Mouse (Mus musculus) stomach, embryonic 16.5 days (tissue): ENCODE measurements at regions not wholly inside any gene's neighbourhood (a gene's known extent, or its start where the extent isn't known, plus 50 kb on each side); places are given as distances from the start of the nearest gene placed in this dataset. TPM values are rescaled to one million over a fixed set of nuclear protein-coding genes. Genes with fewer than 3 reads are reported as not detected.
"Not testable (repeated sequence)": the region's sequence is repeated elsewhere in the genome, so short reads cannot be mapped to it uniquely, and the experiment has no call there.

Experiments
- ATAC-seq: fragments of 200-750 bp; cut with Nextera tagmentation; 2 replicates; pipeline ENCODE4 v1.8.0; 2017; ENCODE audit warnings: moderate number of reproducible peaks, moderate TSS enrichment; ENCODE audit not compliant: insufficient read depth, low FRiP score
- H3K27ac ChIP-seq: fragments of 300-500 bp; sonication (generic); 2 replicates; pipeline ENCODE4 v1.5.1; 2014; ENCODE audit warnings: low read length
- H3K27me3 ChIP-seq: fragments of 300-500 bp; sonication (generic); 2 replicates; pipeline ENCODE4 v1.6.1; 2014; ENCODE audit warnings: low read length, control low read depth, mixed read lengths; ENCODE audit not compliant: control insufficient read depth, insufficient read depth
- H3K36me3 ChIP-seq: fragments of 300-500 bp; sonication (generic); 2 replicates; pipeline ENCODE4 v1.6.1; 2014; ENCODE audit warnings: low read length; ENCODE audit not compliant: control insufficient read depth, insufficient read depth
- H3K4me1 ChIP-seq: fragments of 300-500 bp; sonication (generic); 2 replicates; pipeline ENCODE4 v1.6.1; 2014; ENCODE audit warnings: low read length, control low read depth, mixed read lengths; ENCODE audit not compliant: control insufficient read depth, insufficient read depth
- H3K4me2 ChIP-seq: fragments of 300-500 bp; sonication (generic); 2 replicates; pipeline ENCODE4 v1.6.1; 2014; ENCODE audit warnings: low read depth, low read length, mixed read lengths
- H3K4me3 ChIP-seq: fragments of 300-500 bp; sonication (generic); replicated peaks from 2 replicates; pipeline ENCODE4 v1.5.1; 2014; ENCODE audit warnings: mild to moderate bottlenecking, low read length
- H3K9ac ChIP-seq: fragments of 300-500 bp; sonication (generic); 2 replicates; pipeline ENCODE4 v1.6.1; 2014; ENCODE audit warnings: low read length
- H3K9me3 ChIP-seq: fragments of 300-500 bp; sonication (generic); replicated peaks from 2 replicates; pipeline ENCODE4 v1.6.1; 2016; ENCODE audit warnings: low read length, control low read depth; ENCODE audit not compliant: control insufficient read depth
- WGBS: fragments of 180-500 bp; shearing (Covaris S2); extraction: QIAGEN DNeasy Blood & Tissue Kit; methylation state at CpG from one replicate; pipeline ENCODE4 v1.1.7; 2014; 5-methylcytosine and 5-hydroxymethylcytosine counted together
- microRNA-seq: library from miRNA; unstranded; fragments of <30 nt; microRNA quantifications from one replicate; pipeline ENCODE4, GENCODE M21; 2016

DNA sequence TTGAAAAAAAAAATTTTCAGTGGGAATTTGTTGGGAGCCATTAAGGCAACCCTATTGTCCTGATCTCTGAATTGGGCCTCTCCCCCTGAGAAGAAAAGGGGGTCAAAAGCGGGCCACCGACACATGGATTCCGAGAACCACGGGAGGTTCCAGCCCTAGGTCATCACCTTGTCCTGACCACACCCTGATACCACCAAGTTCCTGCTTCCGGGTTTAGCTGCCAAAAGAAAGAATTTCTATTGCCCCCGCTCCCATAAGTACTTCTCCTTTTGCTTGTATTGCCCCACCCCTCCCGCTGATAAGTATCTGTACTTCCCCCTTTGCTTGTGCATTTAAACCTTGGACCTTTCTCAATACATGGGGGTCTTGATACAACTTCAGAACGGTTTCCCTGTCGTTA lies 50.8 kb upstream of the Zfp808 start:
- not testable (repeated sequence) for H3K36me3 ChIP-seq, H3K27me3 ChIP-seq, H3K4me3 ChIP-seq, H3K4me2 ChIP-seq, H3K4me1 ChIP-seq, ATAC-seq, H3K27ac ChIP-seq, H3K9ac ChIP-seq, H3K9me3 ChIP-seq
- 79% methylated on average over 9 of the region's 9 CpGs for WGBS

Small RNA genes in the stretch of these regions (microRNA-seq; reads per million reads assigned to microRNA genes)
- gene Gm25649 = not detected
